Mouse (Mus musculus) bone marrow, adult 2 months (tissue): ENCODE results near the gene Zbtb41. TPM values are rescaled to one million over a fixed set of nuclear protein-coding genes. Genes with fewer than 3 reads are reported as not detected.
A peak's percentile ranks its signal among the peaks of the same experiment; 100 is the strongest.

Experiments
- H3K27ac ChIP-seq: fragments of 200-500 bp; 2 replicates; pipeline ENCODE4 v1.5.1; 2012; ENCODE audit warnings: low read depth, mild to moderate bottlenecking, control low read depth, inconsistent platforms, low read length; ENCODE audit not compliant: control insufficient read depth, poor library complexity, insufficient read depth
- H3K4me1 ChIP-seq: fragments of 200-500 bp; 2 replicates; pipeline ENCODE4 v1.6.1; 2011; ENCODE audit warnings: low read length; ENCODE audit not compliant: control insufficient read depth, insufficient read depth
- H3K4me3 ChIP-seq: fragments of 200-500 bp; replicated peaks from 2 replicates; pipeline ENCODE3; 2011; ENCODE audit warnings: mild to moderate bottlenecking, low read depth, low read length, control low read depth; ENCODE audit not compliant: control insufficient read depth
- CTCF ChIP-seq: fragments of 200-500 bp; IDR thresholded peaks from 2 replicates; pipeline ENCODE4 v1.5.1; 2011; ENCODE audit warnings: low read length, control low read depth; ENCODE audit not compliant: control insufficient read depth, insufficient read depth
- POLR2A ChIP-seq: fragments of 200-500 bp; IDR thresholded peaks from 2 replicates; pipeline ENCODE4 v1.6.1; 2011; ENCODE audit warnings: low read depth, mild to moderate bottlenecking, control low read depth, low read length, borderline replicate concordance; ENCODE audit not compliant: control insufficient read depth
- WGBS: fragments of 180-500 bp; shearing (Covaris S2); methylation state at CpG from one replicate; pipeline ENCODE4 v1.1.7; 2018; 5-methylcytosine and 5-hydroxymethylcytosine counted together
- polyA plus RNA-seq: library from polyadenylated mRNA; stranded (reverse); fragments of >200 nt; gene quantifications from 2 replicates; pipeline ENCODE4 v1.2.4, GENCODE M21; 2011; ENCODE audit warnings: low replicate concordance; ENCODE audit not compliant: missing spikeins, insufficient read depth, insufficient read length

Gene Zbtb41
- polyA plus RNA-seq, 1 experiment: 4.0 TPM

- TF ChIP-seq POLR2A: no peak; the same call in 1 of the 2 replicates
- TF ChIP-seq CTCF: no peak
- Histone ChIP-seq H3K4me1 (no peaks in the 10 kb centered on the region; the same call in 1 of the 2 replicates), H3K27ac (peak within 1 kb of the TSS; percentile 82), H3K4me3 (peak within 1 kb of the TSS; percentile 90)
- WGBS: under 1% methylated on average over 65 of the region's 65 CpGs
Observed at GRCm38 (mm10) chr1:139454340-139455225, 32.5 kb downstream of the Zbtb41 start, which contains the start of gene Aspm. TSS of gene Aspm (plus strand) at chr1:139454772.

- WGBS: 2% methylated on average over 17 of the region's 17 CpGs
- H3K4me1 ChIP-seq: no peaks in the 10 kb centered on the region; the same call in 1 of the 2 replicates
- H3K4me3 ChIP-seq: peak overlapping the region; percentile 90
- peak overlapping the region; percentile 82 for H3K27ac ChIP-seq
- TF ChIP-seq CTCF (no peak), POLR2A (no peak)
Observed at GRCm38 (mm10) chr1:139455226-139455869, 33.3 kb downstream of the Zbtb41 start.

- Histone ChIP-seq H3K27ac (no peak overlapping the region), H3K4me1 (no peaks in the 10 kb centered on the region; the same call in 1 of the 2 replicates), H3K4me3 (no peak overlapping the region)
- TF ChIP-seq CTCF (no peak), POLR2A (no peak)
- WGBS: 32% methylated on average over 5 of the region's 5 CpGs
Observed at GRCm38 (mm10) chr1:139460807-139461206, 38.7 kb downstream of the Zbtb41 start.

GRCm38 (mm10) chr1:139465936-139466335 is 43.8 kb downstream of the Zbtb41 start:
- Histone ChIP-seq H3K27ac (no peak overlapping the region), H3K4me1 (no peaks in the 10 kb centered on the region), H3K4me3 (no peak overlapping the region)
- 76% methylated on average over 11 of the region's 11 CpGs for WGBS
- no peak for TF ChIP-seq POLR2A
- TF ChIP-seq CTCF: no peak

GRCm38 (mm10) chr1:139478898-139479297 is 56.8 kb downstream of the Zbtb41 start:
- no peak overlapping the region for H3K4me3 ChIP-seq
- H3K27ac ChIP-seq: no peak overlapping the region
- no peak for TF ChIP-seq POLR2A
- no peak for TF ChIP-seq CTCF
- no peaks in the 10 kb centered on the region for H3K4me1 ChIP-seq
- 95% methylated on average over 11 of the region's 11 CpGs for WGBS

GRCm38 (mm10) chr1:139480246-139480645 is 58.2 kb downstream of the Zbtb41 start:
- 95% methylated on average over 8 of the region's 8 CpGs for WGBS
- H3K4me1 ChIP-seq: no peaks in the 10 kb centered on the region

GRCm38 (mm10) chr1:139481146-139481545 is 59.1 kb downstream of the Zbtb41 start:
- 94% methylated on average over 4 of the region's 4 CpGs for WGBS
- Histone ChIP-seq H3K27ac (no peak overlapping the region), H3K4me1 (no peaks in the 10 kb centered on the region), H3K4me3 (no peak overlapping the region)
- TF ChIP-seq CTCF: no peak
- no peak for TF ChIP-seq POLR2A

More at GRCm38 (mm10) chr1:139480246-139480645, 58.2 kb downstream of the Zbtb41 start:
- TF ChIP-seq CTCF (no peak), POLR2A (no peak)
- no peak overlapping the region for H3K4me3 ChIP-seq
- H3K27ac ChIP-seq: no peak overlapping the region

- TF ChIP-seq POLR2A (no peak), CTCF (no peak)
- 89% methylated on average over 3 of the region's 3 CpGs for WGBS
- Histone ChIP-seq H3K4me1 (no peaks in the 10 kb centered on the region), H3K4me3 (no peak overlapping the region), H3K27ac (no peak overlapping the region)
Observed at GRCm38 (mm10) chr1:139494630-139495029, 72.5 kb downstream of the Zbtb41 start.
